Mouse (Mus musculus) testis, postnatal 14 days (tissue): Measurements from ENCODE around the gene Ablim1.
A peak's percentile ranks its signal among the peaks of the same experiment; 100 is the strongest.

ENCODE experiments used
- DNase-seq: peaks from one replicate; pipeline ENCODE4 v3.0.0; 2021; ENCODE audit warnings: low spot score

Ablim1 gene

GRCm38 (mm10) chr19:57067108-57067613 is 247.6 kb downstream of the Ablim1 start:
- DNase-seq, result no peak

- DNase-seq, result no peak
Observed at GRCm38 (mm10) chr19:57066313-57066712, 248.4 kb downstream of the Ablim1 start.

DNA sequence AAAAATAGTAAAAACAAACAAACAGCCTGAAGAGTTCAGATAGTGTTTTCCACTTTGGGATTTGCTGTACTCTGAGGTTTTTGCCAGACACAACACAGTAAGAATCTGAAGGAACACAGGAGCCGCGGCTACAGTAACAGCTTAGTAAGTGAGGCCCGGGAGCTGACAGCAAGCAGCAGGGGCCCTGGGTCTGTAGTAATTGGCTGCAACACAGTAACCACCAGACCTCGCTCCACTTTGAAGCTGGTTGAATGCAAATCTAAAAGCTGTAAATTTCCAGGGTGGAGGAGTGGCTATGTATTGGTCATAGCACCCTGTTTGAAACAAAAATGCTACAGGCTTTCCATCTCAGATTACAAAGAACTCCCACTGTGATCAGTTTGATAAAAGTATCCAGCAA is 252.0 kb downstream of the Ablim1 start:
- no peak for DNase-seq

DNA sequence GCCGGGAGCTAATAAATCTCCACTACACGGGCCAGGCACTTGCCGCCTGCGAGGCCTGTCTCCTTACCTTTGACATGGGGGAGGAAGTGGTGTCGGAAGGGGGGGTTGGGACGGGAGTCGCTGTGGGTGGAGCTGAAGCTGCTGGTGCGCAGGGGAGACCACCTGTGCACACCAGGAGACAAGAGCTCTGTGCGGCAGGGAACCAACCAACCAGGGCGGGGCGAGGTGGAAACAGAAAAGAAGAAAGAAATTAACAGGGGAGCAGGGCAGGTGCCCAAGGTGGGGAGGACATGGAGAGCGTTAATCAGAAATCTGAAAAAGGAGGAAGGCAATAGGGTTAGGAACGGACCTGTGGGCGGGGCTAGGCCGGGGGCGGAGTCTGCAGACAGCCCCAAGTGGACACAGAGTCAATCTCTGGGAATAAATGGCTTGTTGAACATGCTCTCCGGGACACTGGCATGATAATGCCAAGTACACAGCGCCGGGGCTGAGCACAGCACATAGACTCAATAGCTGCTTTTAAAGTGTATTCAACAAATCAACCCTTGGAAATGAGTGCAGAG is 255.6 kb downstream of the Ablim1 start:
- DNase-seq, result no peak

DNA sequence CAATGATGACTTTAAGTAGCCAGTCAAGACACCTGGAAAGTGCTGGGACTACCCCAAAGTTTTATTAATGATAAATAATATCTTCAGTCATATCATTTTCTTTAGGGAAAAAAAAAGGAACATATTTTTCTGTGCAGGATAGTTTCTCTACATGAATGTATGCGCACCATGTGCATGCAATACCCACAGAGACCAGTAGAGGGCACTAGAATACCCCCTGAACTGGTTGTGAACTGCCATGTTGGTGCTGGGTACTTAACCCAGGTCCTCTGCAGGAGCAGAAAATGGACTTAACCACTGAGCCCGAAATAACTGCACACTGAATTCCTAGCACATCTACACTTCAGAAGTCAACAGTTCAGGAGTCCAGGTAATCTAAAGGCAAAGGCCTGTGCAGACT is 257.2 kb downstream of the Ablim1 start:
- no peak for DNase-seq

DNA sequence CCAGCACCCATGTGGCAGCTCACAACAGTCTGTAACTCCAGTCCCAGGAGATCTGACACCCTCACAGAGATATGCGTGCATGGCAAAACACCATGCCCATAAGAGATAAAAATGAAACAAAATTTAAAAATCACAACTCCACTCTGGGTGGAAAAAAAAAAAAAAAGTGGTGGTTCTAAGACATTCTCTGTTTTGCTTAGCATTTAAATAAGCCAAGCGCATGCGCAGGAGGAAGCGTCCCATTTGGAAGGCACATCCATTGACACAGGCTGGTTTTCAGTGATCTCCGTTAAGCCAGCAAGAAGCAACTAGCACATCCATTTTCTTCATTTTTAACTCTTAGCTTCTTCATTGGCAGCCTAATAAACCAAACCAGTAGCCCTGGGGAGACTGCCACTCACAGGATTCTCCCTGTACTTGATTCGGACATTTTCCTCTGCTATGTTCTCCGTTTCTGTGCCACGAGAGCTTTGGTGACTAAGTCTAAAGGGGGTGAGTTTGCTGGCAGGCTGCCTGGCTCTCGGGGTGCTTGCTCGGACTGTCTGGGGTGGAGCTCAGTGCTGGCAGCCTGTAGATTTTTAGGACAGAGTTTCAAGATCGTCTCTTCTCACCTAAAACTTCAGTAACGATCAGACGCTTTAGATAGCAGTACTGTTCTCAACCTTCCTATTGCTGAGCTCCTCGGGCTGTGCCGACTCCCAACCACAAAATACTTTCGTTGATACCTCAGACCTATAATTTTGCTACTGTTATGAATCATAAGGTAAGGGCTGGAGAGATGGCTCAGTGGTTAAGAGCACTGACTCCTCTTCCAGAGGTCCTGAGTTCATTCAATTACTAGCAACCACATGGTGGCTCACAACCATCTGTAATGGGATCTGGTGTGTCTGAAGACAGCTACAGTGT is 259.3 kb downstream of the Ablim1 start:
- no peak for DNase-seq

GRCm38 (mm10) chr19:57052959-57053358 is 261.8 kb downstream of the Ablim1 start:
- DNase-seq, result no peak

GRCm38 (mm10) chr19:57052016-57052415 is 262.7 kb downstream of the Ablim1 start:
- DNase-seq, result no peak

DNA sequence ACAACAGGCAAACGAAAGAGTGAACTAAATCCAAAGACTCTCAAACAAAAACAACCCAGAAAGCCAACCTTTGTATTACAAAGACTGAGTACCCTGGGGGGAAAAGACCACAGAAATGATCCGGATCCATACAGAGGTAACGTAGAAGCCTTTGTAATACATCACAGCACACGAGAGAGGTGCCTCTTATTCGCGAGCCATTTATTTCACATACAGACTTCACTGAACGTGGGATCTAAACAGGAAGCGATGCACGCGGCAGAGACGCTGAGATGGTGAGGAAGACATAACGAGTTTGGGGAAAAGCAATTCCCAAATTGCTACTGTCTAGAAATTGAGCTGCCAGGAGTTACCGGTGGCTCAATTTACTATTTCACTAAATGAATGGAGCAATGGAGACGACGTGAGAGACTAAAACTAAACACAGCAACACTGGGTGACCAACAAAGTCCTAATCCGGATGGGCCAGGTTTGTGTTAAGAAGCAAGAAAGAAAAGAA is 265.1 kb downstream of the Ablim1 start:
- no peak for DNase-seq

DNA sequence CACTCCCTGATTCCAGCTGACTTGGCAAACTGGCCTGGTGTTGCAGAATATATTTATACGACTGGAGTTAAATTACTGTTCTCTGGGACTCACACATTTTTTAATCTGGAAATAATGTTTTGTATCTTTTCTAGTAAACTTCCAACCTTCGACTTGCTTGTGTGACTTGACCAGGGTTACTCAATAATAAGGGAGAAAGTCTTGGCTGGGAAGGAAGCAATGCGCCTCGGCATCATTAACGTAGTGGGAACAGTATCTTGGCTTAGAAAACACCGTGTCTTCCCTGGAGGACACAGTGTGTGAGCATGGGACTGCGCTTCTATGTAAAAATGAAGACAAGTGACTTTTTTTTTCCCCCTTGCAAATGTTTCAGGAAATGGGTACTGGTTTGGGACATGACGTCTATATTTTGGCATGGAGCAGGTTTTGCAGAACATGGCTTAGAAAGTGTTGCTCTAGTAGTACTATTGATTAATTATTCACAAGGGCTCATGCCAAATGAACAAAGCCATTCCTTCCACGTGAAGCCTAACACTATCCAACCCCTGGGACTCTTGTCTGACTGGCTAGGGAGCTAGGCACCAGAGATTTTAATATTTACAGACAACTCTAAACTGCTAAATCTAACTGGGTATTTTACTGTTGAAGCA is 266.9 kb downstream of the Ablim1 start:
- no peak for DNase-seq

GRCm38 (mm10) chr19:57039258-57039657 is 275.5 kb downstream of the Ablim1 start:
- DNase-seq, result no peak

DNA sequence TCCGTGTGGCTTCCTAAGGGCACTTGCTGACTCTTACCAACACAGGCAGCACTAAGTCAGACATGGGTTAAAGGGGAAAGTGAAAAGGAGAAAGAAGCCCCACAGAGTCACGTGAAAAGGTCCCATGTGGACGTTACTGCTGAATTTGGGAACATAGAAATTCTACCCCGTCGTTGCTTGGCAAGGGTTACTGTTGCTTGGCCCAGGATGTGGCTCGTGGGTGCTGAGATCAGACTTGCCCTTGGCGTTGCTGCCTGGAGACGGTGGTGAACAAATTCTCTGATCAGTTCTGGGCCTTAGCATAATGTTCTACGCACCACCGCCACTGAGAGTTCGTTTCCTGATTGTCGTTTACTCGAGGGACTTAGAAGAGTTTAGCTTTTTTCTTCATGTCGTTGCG is 277.9 kb downstream of the Ablim1 start:
- DNase-seq, result no peak

- peak; percentile 30 for DNase-seq
Observed at GRCm38 (mm10) chr19:57031582-57031981, 283.1 kb downstream of the Ablim1 start.

GRCm38 (mm10) chr19:57029461-57029860 is 285.3 kb downstream of the Ablim1 start:
- DNase-seq, result no peak

DNA sequence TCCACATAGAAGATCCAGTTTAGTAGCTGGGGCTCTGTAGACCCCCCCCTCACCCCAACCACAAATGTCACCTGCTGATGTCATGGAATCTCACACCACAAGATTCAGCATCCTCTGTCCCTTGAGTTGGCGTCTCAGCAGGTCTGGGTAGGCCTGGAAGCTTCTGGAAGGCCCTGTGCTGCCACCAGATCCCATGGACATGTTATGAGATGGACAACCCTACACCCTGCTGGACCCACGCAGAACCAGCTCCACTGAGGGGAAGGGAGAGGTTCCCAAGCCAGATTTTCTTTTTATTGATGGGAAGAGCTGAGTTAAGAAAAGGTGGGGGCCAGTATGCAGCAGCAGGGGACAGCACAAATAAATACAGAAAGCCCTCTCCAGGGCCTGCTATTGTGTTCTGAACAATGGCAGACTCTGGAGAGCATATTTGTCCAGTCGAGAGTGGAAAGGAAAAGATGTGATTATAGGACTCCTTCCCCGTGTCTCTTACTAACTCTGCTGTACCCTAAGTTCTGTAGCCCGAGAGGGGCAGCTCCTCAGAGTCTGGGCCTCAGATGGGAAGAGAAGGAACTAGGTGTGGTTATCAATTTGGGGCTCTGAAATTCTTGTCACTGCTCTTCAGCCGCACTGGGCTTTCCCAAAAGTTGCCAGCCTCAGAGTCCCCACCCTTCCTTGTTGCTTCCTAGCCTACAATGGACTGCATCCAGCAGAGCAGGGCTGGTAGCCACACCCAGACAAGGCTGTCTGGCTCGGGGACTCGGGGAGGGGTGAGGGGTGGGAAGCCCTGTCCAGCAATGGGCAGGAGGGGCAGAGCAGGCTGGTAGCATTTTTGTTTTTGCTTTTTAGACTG is 286.2 kb downstream of the Ablim1 start:
- no peak for DNase-seq

GRCm38 (mm10) chr19:57026501-57026900 is 288.2 kb downstream of the Ablim1 start:
- no peak for DNase-seq

- DNase-seq, result no peak
Observed at GRCm38 (mm10) chr19:57017785-57018179, 296.9 kb downstream of the Ablim1 start.

GRCm38 (mm10) chr19:57016995-57017784 is 297.5 kb downstream of the Ablim1 start:
- DNase-seq, result no peak

DNA sequence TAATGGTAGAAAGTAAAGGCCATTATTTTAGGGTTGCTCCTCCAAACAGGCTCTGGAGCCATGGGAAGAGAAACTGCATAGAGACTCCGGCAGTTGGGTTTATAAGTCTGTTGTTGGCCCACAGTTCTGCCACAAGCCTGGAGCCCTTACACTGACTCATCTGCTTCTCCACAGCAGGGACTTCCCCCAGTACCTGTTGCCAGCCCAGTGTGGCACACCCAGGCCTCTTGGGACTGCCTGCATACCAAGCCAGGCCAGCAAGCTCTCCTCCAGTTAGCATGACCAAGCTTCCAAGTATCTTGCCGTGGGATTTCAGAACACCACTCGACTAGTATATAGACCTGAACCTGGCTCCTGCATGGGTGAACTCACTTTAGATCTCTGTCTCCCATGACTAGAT is 299.9 kb downstream of the Ablim1 start:
- no peak for DNase-seq

DNA sequence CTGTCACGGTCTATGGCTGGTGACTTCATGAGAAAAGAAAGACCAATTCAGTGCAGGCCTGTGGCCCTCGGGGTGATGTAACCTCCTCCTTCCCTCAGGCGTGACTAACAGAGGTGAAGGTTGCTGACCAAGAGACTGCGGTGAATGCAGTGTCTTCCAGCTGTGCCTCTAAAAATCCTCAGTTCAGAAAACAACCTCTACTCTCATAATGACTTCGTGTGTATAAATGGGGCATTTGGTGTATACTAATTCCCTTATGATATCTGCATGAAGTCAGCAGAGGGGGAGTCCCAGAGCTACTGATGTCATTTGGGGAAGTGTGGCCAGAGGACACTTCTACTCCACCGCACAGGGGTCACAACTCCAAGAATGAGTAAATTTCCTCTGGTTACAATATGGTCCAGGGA is 301.4 kb downstream of the Ablim1 start:
- DNase-seq, result no peak

DNA sequence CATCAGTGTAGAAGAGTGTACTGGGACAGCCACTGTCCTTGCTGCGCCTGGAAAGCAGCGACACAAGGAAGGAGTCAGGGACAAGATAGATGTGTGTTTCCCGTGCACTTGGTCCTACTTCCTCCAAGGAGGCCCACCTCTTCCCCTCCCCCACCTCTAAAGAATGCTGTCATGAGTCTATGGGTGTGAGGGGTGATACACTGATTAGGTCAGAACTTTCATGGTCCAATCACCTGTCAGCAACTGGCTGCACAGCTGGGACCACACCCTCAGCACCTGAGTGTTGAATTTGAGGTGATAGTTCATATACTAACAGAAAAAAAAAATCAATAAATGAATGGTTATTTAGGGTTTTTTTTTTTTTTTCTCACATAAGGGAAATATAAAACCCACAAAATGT is 302.7 kb downstream of the Ablim1 start:
- DNase-seq, result no peak
